Comparison of ENCODE assay signal across 15 mouse cellular contexts in genomic region chr6:58879987-58880386, GRCm38 (mm10). TPM values are rescaled to one million over a fixed set of nuclear protein-coding genes. Genes with fewer than 3 reads are reported as not detected.
A peak's percentile ranks its signal among the peaks of the same experiment; 100 is the strongest.
DNase-seq lines count a peak whose midpoint lies in the region; ATAC-seq lines count a peak whose summit lies in the region.
"Had no signal": no experiment of that assay in that cellular context is flagged by ENCODE, and none has a peak within 500 bp of the region (broad histone marks: within the 10 kb centered on the region; RNA-seq: fewer than 3 reads in every experiment).

No protein-coding gene starts in this region.

- peaks cover 0 to 4% of the 10 kb centered on the region in 2 experiments; a peak in 1 of 4 replicates for H3K4me1 ChIP-seq in heart, embryonic 14.5 days (ENCODE audit: control insufficient read depth in 2 of 2, insufficient read depth in 2 of 2, low read length in 2 of 2)
- H3K4me1 ChIP-seq in limb, embryonic 12.5 days (replicated peaks): no peaks in the 10 kb centered on the region
- H3K4me1 ChIP-seq in limb, embryonic 10.5 days: no peaks in the 10 kb centered on the region
- H3K4me1 ChIP-seq in midbrain, embryonic 15.5 days: no peaks in the 10 kb centered on the region
- H3K4me1 ChIP-seq in neural tube, embryonic 15.5 days: no peaks in the 10 kb centered on the region
- H3K4me1 ChIP-seq: embryonic facial prominence, embryonic 15.5 days; lung, embryonic 15.5 days; midbrain, embryonic 12.5 days had no signal

- no peaks in the 10 kb centered on the region for H3K9me3 ChIP-seq in heart, embryonic 14.5 days (ENCODE audit: control insufficient read depth, low read length)
- H3K9me3 ChIP-seq in limb, embryonic 12.5 days: no peaks in the 10 kb centered on the region
- H3K9me3 ChIP-seq in limb, embryonic 10.5 days (replicated peaks): no peaks in the 10 kb centered on the region
- no peaks in the 10 kb centered on the region for H3K9me3 ChIP-seq in midbrain, embryonic 15.5 days
- H3K9me3 ChIP-seq in neural tube, embryonic 15.5 days (replicated peaks): no peaks in the 10 kb centered on the region
- H3K9me3 ChIP-seq: embryonic facial prominence, embryonic 15.5 days; lung, embryonic 15.5 days; midbrain, embryonic 12.5 days had no signal

- DNase-seq in heart, postnatal 36 days: no peak
- DNase-seq in limb, embryonic 10.5 days (ENCODE audit: low spot score): no peak
- DNase-seq in right cerebral cortex, postnatal 14 days: no peak
- DNase-seq: lung, postnatal 4 days; right cerebral cortex, adult 18-20 months; thymus, postnatal 25 days had no signal

- 84% methylated on average over 9 of the region's 9 CpGs for WGBS in heart, embryonic 14.5 days
- 89% methylated on average over 9 of the region's 9 CpGs for WGBS in limb, embryonic 12.5 days
- 93% methylated on average over 9 of the region's 9 CpGs for WGBS in limb, embryonic 10.5 days
- 95% methylated on average over 9 of the region's 9 CpGs for WGBS in midbrain, embryonic 15.5 days
- WGBS in neural tube, embryonic 15.5 days: 95% methylated on average over 9 of the region's 9 CpGs

- H3K9ac ChIP-seq in heart, embryonic 14.5 days (ENCODE audit: low read length): no peak overlapping the region
- H3K9ac ChIP-seq in limb, embryonic 12.5 days (replicated peaks): no peak overlapping the region
- H3K9ac ChIP-seq in midbrain, embryonic 15.5 days: no peak overlapping the region
- H3K9ac ChIP-seq in neural tube, embryonic 15.5 days (replicated peaks): no peak overlapping the region
- H3K9ac ChIP-seq: embryonic facial prominence, embryonic 15.5 days; liver, embryonic 14.5 days; lung, embryonic 15.5 days; midbrain, embryonic 12.5 days had no signal

- intact Hi-C loops in heart, postnatal 36 days (cut with DNase I): loop anchor here (5.0 kb wide), 1 partner anchor 302 kb away; no protein-coding TSS in a partner anchor

- H3K27me3 ChIP-seq in heart, embryonic 14.5 days (ENCODE audit: control insufficient read depth, insufficient read depth, low read length): no peaks in the 10 kb centered on the region
- H3K27me3 ChIP-seq in limb, embryonic 12.5 days: no peaks in the 10 kb centered on the region
- no peaks in the 10 kb centered on the region for H3K27me3 ChIP-seq in limb, embryonic 10.5 days (ENCODE audit: low read depth, poor library complexity, severe bottlenecking)
- H3K27me3 ChIP-seq in midbrain, embryonic 15.5 days (replicated peaks): no peaks in the 10 kb centered on the region
- no peaks in the 10 kb centered on the region for H3K27me3 ChIP-seq in neural tube, embryonic 15.5 days (replicated peaks)
- H3K27me3 ChIP-seq: embryonic facial prominence, embryonic 15.5 days; lung, embryonic 15.5 days; midbrain, embryonic 12.5 days had no signal

- H3K36me3 ChIP-seq in heart, embryonic 14.5 days (ENCODE audit: control insufficient read depth, insufficient read depth, low read length): peaks cover 75% of the 10 kb centered on the region
- H3K36me3 ChIP-seq in limb, embryonic 12.5 days: peaks cover 10% of the 10 kb centered on the region
- H3K36me3 ChIP-seq in limb, embryonic 10.5 days: no peaks in the 10 kb centered on the region
- peaks cover 4% of the 10 kb centered on the region for H3K36me3 ChIP-seq in midbrain, embryonic 15.5 days (replicated peaks)
- peaks cover 15% of the 10 kb centered on the region for H3K36me3 ChIP-seq in neural tube, embryonic 15.5 days
- H3K36me3 ChIP-seq: embryonic facial prominence, embryonic 15.5 days; lung, embryonic 15.5 days had no signal

- no peak overlapping the region for H3K27ac ChIP-seq in heart, embryonic 14.5 days (replicated peaks in 1 of 2; ENCODE audit: control insufficient read depth in 1 of 2, insufficient read depth in 1 of 2, low read depth in 2 of 2, low read length in 2 of 2)
- H3K27ac ChIP-seq in limb, embryonic 12.5 days: no peak overlapping the region
- no peak overlapping the region for H3K27ac ChIP-seq in limb, embryonic 10.5 days
- H3K27ac ChIP-seq in midbrain, embryonic 15.5 days: no peak overlapping the region
- H3K27ac ChIP-seq in neural tube, embryonic 15.5 days (replicated peaks): no peak overlapping the region
- H3K27ac ChIP-seq: embryonic facial prominence, embryonic 15.5 days; heart, adult 2 months; liver, embryonic 14.5 days; lung, embryonic 15.5 days; midbrain, embryonic 12.5 days had no signal

- H3K4me2 ChIP-seq in heart, embryonic 14.5 days (ENCODE audit: low read length): no peak overlapping the region
- no peak overlapping the region for H3K4me2 ChIP-seq in limb, embryonic 12.5 days
- H3K4me2 ChIP-seq in midbrain, embryonic 15.5 days: no peak overlapping the region
- H3K4me2 ChIP-seq in neural tube, embryonic 15.5 days: no peak overlapping the region
- H3K4me2 ChIP-seq: embryonic facial prominence, embryonic 15.5 days; lung, embryonic 15.5 days; midbrain, embryonic 12.5 days had no signal

- ATAC-seq in heart, embryonic 14.5 days (ENCODE audit: insufficient number of reproducible peaks, insufficient read depth, low FRiP score, low read depth): peak; percentile 47; the same call in 1 of the 2 replicates
- peak; percentile 42 for ATAC-seq in limb, embryonic 12.5 days (ENCODE audit: insufficient number of reproducible peaks, insufficient read depth, low FRiP score, low TSS enrichment, low read depth)
- ATAC-seq in midbrain, embryonic 15.5 days (replicated peaks): 0 out of 2 replicates have a peak, but pooled peaks have one; percentile 15
- ATAC-seq in neural tube, embryonic 15.5 days (ENCODE audit: low FRiP score): peak; percentile 54; the same call in 1 of the 2 replicates

- no peak overlapping the region for H3K4me3 ChIP-seq in heart, embryonic 14.5 days (ENCODE audit: control insufficient read depth in 1 of 2, insufficient read depth in 1 of 2, low read depth in 1 of 2, low read length in 2 of 2)
- H3K4me3 ChIP-seq in limb, embryonic 12.5 days (replicated peaks): no peak overlapping the region
- H3K4me3 ChIP-seq in limb, embryonic 10.5 days: no peak overlapping the region
- no peak overlapping the region for H3K4me3 ChIP-seq in midbrain, embryonic 15.5 days
- H3K4me3 ChIP-seq in neural tube, embryonic 15.5 days (replicated peaks): no peak overlapping the region
- H3K4me3 ChIP-seq: embryonic facial prominence, embryonic 15.5 days; heart, adult 2 months; lung, embryonic 15.5 days; midbrain, embryonic 12.5 days had no signal

RNA-seq across cellular contexts. Expression of gene Nap1l5, which starts 26.9 kb away (rescaled TPM):
- polyA plus RNA-seq in heart, embryonic 14.5 days (2014; fragmentation: Nextera tagmentation; extraction: Ambion mirVana): 0.98 and 1.7 TPM in 2 replicates
- 1 to 10 TPM in 1 of 2 experiments, under 1 TPM in 1; 0.38 to 1.2 TPM for total RNA-seq in heart, postnatal 36 days (2021)
- 2.5 and 3.4 TPM in 2 replicates for polyA plus RNA-seq in limb, embryonic 12.5 days (2016; fragmentation: Nextera tagmentation; extraction: Ambion mirVana)
- polyA plus RNA-seq in limb, embryonic 10.5 days (2016; fragmentation: Nextera tagmentation; extraction: Ambion mirVana): 1.9 and 3.7 TPM in 2 replicates
- 247 and 248 TPM in 2 replicates for polyA plus RNA-seq in midbrain, embryonic 15.5 days (2015; fragmentation: Nextera tagmentation; extraction: Ambion mirVana)
- polyA plus RNA-seq in neural tube, embryonic 15.5 days (2015; fragmentation: Nextera tagmentation; extraction: Ambion mirVana): 485 and 560 TPM in 2 replicates

RNA-seq across cellular contexts. Expression of gene Herc3, which starts 48.7 kb away (rescaled TPM):
- 58.2 and 65.8 TPM in 2 replicates for polyA plus RNA-seq in heart, embryonic 14.5 days (2014; fragmentation: Nextera tagmentation; extraction: Ambion mirVana)
- 10 to 100 TPM; 28.7 to 61.1 TPM for total RNA-seq in heart, postnatal 36 days (2021)
- 7.5 and 8.3 TPM in 2 replicates for polyA plus RNA-seq in limb, embryonic 12.5 days (2016; fragmentation: Nextera tagmentation; extraction: Ambion mirVana)
- 2.7 and 4.3 TPM in 2 replicates for polyA plus RNA-seq in limb, embryonic 10.5 days (2016; fragmentation: Nextera tagmentation; extraction: Ambion mirVana)
- polyA plus RNA-seq in midbrain, embryonic 15.5 days (2015; fragmentation: Nextera tagmentation; extraction: Ambion mirVana): 28.4 and 31.3 TPM in 2 replicates
- polyA plus RNA-seq in neural tube, embryonic 15.5 days (2015; fragmentation: Nextera tagmentation; extraction: Ambion mirVana): 29.2 and 38.0 TPM in 2 replicates

Comparison
In these comparisons a context has a peak if more than half of its experiments do, and no peak if none do; other contexts are left out.
1. RNA of gene Nap1l5, which starts 26.9 kb away (polyA plus RNA-seq): 485 to 560 TPM in neural tube, embryonic 15.5 days and 247 to 248 TPM in midbrain, embryonic 15.5 days; 2.5 to 3.4 TPM in limb, embryonic 12.5 days, 1.9 to 3.7 TPM in limb, embryonic 10.5 days and 0.98 to 1.7 TPM in heart, embryonic 14.5 days; every median in the first group is over 10 times any median in the second.
2. Peak in every context shown above with its lines, with median percentiles within 50 percentile points of each other: ATAC-seq.